Mouse (Mus musculus): ENCODE measurements around the gene Cmtm4. TPM values are rescaled to one million over a fixed set of nuclear protein-coding genes. Genes with fewer than 3 reads are reported as not detected.

The Cmtm4 gene
- 61.4 TPM for polyA plus RNA-seq (2014; fragmentation: Illumina TruSeq; extraction: RNeasy Lipid Tissue Mini Kit (QIAGEN cat#74804); ENCODE audit: low replicate concordance)

DNA sequence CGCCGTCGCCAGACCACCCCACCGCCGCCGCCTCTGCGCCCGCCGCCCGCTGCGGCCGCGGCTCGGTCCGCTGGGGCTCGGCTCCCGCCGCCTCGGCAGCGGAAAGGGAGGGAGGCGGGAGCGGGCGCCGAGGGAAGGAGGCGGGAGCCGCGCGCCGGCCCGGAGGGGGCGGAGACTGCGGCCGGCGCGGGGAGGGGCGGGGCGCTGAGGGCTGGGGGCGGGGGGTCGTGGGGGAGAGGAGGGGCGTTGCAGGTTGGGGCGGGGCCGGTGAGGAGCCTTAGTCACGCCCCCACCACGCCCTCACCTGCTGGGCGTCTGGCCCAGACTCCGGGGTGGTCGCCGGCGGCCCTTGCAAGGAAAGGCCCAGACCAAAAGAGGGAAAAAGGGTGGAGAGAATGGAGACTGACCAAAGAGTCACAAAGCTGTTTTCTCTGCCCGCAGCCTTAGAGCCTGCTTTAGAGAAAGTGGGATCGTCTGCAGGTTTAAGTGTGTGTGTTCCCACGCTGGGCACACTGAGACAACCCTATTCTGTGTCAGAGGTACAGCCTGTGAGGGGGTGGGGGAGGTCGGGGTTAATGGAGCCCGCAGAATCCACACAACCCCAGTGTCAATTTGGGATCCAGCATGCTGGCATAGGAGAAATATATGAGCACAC, at the start of gene Cmtm4:
TSS of gene Cmtm4 (minus strand) at position 105 of the 655 bp plus-strand sequence.

DNA sequence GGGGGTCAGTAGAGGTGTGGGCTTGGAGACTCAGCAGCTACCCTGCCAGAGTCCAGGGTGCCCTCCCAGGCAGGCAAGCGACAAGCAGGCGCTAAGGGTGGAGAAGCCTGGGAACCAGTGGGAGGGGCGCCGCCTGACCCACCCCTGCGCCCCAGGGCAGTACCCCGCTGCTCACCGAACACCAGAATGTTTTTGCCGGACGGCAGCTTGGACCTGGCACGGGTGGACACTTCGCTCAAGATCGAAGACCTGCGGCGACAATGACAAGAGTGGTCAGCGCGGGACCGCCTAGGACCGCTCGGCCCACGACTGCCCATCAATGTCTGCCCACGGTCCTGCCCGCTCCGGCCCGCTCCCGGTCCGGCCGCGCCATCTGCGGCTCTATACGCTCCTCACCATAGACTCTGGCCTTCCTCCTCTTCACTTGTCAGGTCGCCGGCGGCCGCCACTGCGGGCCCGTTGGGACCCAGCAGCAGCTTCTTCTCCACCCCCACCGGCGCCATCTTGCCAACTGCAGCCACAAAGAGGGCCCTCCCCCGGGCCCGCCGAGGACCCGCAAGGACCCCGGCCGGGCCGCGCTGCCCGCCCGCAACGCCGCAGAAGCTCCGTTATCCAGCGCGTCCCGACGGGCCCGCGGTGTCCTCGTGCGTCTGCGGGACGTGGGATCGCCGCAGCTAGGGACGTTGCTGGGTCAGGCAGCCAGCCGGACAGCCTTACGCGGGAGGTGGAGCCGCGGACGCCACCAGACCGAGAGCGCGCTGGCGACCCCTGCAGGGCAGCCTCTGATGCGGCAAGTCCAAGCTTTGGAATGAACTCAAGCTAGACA, 46.9 kb upstream of the Cmtm4 start, which contains the start of gene Dync1li2:
TSS of gene Dync1li2 (minus strand) at position 749 of the 826 bp plus-strand sequence.

DNA sequence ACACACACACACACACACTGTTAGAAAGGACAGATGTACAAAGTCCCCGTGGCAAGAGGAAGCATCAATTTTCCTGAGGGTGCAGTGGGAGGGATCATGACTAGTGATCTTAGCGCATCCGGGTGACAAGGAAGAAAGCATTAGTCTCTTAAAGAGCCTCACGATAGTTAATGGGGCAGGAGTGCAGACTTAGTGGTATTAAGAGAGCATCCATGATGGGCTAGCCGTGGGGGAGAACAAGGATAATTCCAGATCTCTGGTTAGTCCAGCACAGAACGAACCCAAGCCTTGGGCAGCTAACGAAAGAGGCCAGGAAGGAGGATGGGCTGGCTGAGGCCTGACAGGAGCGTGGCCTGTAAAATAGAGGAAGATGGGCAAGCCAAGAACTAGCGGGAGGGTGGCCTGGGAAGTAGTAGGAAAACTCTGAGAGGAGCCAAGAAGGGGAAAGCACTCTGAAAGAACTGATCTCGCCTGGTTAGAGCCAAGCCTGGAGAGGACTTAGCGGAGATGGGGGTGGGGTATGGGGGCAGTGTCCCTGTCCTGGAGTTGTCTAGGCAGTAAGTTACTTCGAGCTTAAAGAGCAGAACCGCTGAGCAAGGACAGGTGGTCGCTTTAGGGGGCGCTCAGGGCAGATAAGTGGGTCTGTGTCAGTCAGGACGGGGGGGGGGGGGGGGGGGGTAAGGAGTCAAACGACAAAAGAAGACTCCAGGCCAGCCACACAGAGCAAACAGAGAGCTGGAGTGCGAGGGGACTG, 56.2 kb downstream of the Cmtm4 start, which contains the start of gene Cmtm3:
TSS of gene Cmtm3 (plus strand) at position 182 of the 754 bp plus-strand sequence.

DNA sequence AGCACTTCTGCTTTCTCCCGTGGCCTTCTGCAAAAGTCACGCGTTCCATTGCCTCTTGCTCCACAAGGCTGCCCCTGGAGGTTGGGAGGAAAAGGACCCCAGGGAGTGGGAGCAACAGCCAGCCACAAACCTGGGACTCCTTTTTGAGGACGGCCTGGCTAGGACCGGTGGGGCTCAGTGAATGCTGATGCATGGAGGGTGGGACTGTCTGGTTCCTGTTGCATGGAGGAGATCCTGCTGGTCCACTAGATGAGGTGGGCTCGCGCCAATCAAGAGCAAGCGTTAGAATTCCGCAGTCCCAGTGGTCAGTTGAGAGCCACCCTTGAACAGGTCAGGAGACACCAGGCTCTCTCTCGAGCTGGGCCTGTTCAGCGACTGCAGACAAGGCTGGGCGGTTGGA, 73.7 kb downstream of the Cmtm4 start, which contains the start of gene Cmtm2b:
TSS of gene Cmtm2b (plus strand) at position 301 of the 400 bp plus-strand sequence.

DNA sequence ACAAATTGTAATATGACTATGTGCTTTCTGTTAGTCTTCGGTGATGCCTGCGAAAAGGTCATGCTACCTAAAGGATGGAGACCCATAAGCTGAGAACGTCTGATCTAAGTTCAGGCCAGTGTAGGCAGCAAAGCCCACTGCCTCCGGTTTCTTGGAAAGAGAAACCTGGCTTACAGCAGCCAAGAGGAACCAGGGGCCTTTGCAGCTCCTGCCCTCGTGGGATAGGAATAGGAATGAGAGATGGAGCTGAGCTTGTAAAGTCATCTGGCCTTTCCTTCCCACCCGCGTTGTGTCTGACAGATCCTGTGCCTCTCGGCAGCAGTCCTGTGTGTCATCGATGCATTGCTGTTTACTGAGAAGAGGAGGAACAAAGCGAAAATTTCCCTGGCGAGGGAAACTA, 74.3 kb downstream of the Cmtm4 start, which contains the start of gene Gm11020:
TSS of gene Gm11020 (plus strand) at position 301 of the 400 bp plus-strand sequence.

DNA sequence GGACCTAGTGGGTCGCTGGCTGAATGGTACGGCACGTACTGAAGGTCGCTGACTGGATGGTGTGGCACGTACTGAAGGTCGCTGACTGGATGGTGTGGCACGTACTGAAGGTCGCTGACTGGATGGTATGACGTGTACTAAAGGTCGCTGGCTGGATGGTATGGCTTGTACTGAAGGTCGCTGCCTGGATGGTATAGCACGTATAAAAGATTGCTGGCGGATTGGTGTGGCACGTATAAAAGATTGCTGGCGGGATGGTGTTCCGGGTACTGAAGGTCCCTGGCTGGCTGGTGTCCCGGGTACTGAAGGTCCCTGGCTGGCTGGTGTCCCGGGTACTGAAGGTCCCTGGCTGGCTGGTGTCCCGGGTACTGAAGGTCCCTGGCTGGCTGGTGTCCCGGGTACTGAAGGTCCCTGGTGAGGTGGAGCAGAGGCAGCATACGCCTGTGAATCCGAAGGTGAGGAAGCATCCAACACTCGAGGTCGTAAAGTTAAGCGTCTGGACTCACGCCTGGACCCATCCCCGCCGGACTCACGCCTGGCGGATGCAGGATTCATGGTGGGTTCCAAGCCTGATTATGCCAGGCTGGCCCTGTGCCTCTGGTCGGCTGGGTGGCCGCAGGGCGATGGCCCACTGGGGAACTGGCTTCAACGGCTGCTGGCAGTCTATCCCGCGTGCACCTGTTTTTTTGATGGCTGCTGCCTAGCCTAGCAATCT, 86.0 kb downstream of the Cmtm4 start, which contains the start of the genes Gm45711 and Cmtm1:
TSS of gene Gm45711 (minus strand) at position 641 of the 715 bp plus-strand sequence.
TSS of gene Cmtm1 (minus strand) at position 705 of the 715 bp plus-strand sequence.

Other genes starting within 250 kb of the Cmtm4 start
- gene Bean1, start 225.4 kb downstream of the Cmtm4 start, polyA plus RNA-seq (2014; fragmentation: Illumina TruSeq; extraction: RNeasy Lipid Tissue Mini Kit (QIAGEN cat#74804); ENCODE audit: low replicate concordance) = 0.15 TPM
- 3.3 TPM for gene Tk2, start 147.2 kb downstream of the Cmtm4 start, polyA plus RNA-seq (2014; fragmentation: Illumina TruSeq; extraction: RNeasy Lipid Tissue Mini Kit (QIAGEN cat#74804); ENCODE audit: low replicate concordance)
- 8.5 TPM for gene Cklf, start 144.9 kb downstream of the Cmtm4 start, polyA plus RNA-seq (2014; fragmentation: Illumina TruSeq; extraction: RNeasy Lipid Tissue Mini Kit (QIAGEN cat#74804); ENCODE audit: low replicate concordance)
- not detected for gene Cmtm2a, start 102.6 kb downstream of the Cmtm4 start, polyA plus RNA-seq (2014; fragmentation: Illumina TruSeq; extraction: RNeasy Lipid Tissue Mini Kit (QIAGEN cat#74804); ENCODE audit: low replicate concordance)
- gene Gm45711, start 85.7 kb downstream of the Cmtm4 start, polyA plus RNA-seq (2014; fragmentation: Illumina TruSeq; extraction: RNeasy Lipid Tissue Mini Kit (QIAGEN cat#74804); ENCODE audit: low replicate concordance) = not detected
- not detected for gene Cmtm1, start 85.7 kb downstream of the Cmtm4 start, polyA plus RNA-seq (2014; fragmentation: Illumina TruSeq; extraction: RNeasy Lipid Tissue Mini Kit (QIAGEN cat#74804); ENCODE audit: low replicate concordance)
- not detected for gene Gm11020, start 74.2 kb downstream of the Cmtm4 start, polyA plus RNA-seq (2014; fragmentation: Illumina TruSeq; extraction: RNeasy Lipid Tissue Mini Kit (QIAGEN cat#74804); ENCODE audit: low replicate concordance)
- not detected for gene Cmtm2b, start 73.6 kb downstream of the Cmtm4 start, polyA plus RNA-seq (2014; fragmentation: Illumina TruSeq; extraction: RNeasy Lipid Tissue Mini Kit (QIAGEN cat#74804); ENCODE audit: low replicate concordance)
- 4.5 TPM for gene Cmtm3, start 56.4 kb downstream of the Cmtm4 start, polyA plus RNA-seq (2014; fragmentation: Illumina TruSeq; extraction: RNeasy Lipid Tissue Mini Kit (QIAGEN cat#74804); ENCODE audit: low replicate concordance)
- gene Dync1li2, start 47.2 kb upstream of the Cmtm4 start, polyA plus RNA-seq (2014; fragmentation: Illumina TruSeq; extraction: RNeasy Lipid Tissue Mini Kit (QIAGEN cat#74804); ENCODE audit: low replicate concordance) = 50.8 TPM
- gene Terb1, start 114.1 kb upstream of the Cmtm4 start, polyA plus RNA-seq (2014; fragmentation: Illumina TruSeq; extraction: RNeasy Lipid Tissue Mini Kit (QIAGEN cat#74804); ENCODE audit: low replicate concordance) = 0.33 TPM
- gene Nae1, start 138.8 kb upstream of the Cmtm4 start, polyA plus RNA-seq (2014; fragmentation: Illumina TruSeq; extraction: RNeasy Lipid Tissue Mini Kit (QIAGEN cat#74804); ENCODE audit: low replicate concordance) = 412 TPM
- 0.41 TPM for gene Car7, start 138.9 kb upstream of the Cmtm4 start, polyA plus RNA-seq (2014; fragmentation: Illumina TruSeq; extraction: RNeasy Lipid Tissue Mini Kit (QIAGEN cat#74804); ENCODE audit: low replicate concordance)
- 16.3 TPM for gene Pdp2, start 195.6 kb upstream of the Cmtm4 start, polyA plus RNA-seq (2014; fragmentation: Illumina TruSeq; extraction: RNeasy Lipid Tissue Mini Kit (QIAGEN cat#74804); ENCODE audit: low replicate concordance)
- not detected for gene Cdh16, start 228.6 kb upstream of the Cmtm4 start, polyA plus RNA-seq (2014; fragmentation: Illumina TruSeq; extraction: RNeasy Lipid Tissue Mini Kit (QIAGEN cat#74804); ENCODE audit: low replicate concordance)
- not detected for gene Rrad, start 235.5 kb upstream of the Cmtm4 start, polyA plus RNA-seq (2014; fragmentation: Illumina TruSeq; extraction: RNeasy Lipid Tissue Mini Kit (QIAGEN cat#74804); ENCODE audit: low replicate concordance)
- 0.85 TPM for gene Ciao2b, start 246.2 kb upstream of the Cmtm4 start, polyA plus RNA-seq (2014; fragmentation: Illumina TruSeq; extraction: RNeasy Lipid Tissue Mini Kit (QIAGEN cat#74804); ENCODE audit: low replicate concordance)